Mouse (Mus musculus): ENCODE measurements around the gene Prpf4b.
A peak's percentile ranks its signal among the peaks of the same experiment; 100 is the strongest.
"Not testable (repeated sequence)": the region's sequence is repeated elsewhere in the genome, so short reads cannot be mapped to it uniquely, and the experiment has no call there.

The Prpf4b gene

GRCm38 (mm10) chr13:34934931-34935644, 60.0 kb downstream of the Prpf4b start:
- peak; percentile 9 for DNase-seq (ENCODE audit: low read depth, low spot score)

DNA sequence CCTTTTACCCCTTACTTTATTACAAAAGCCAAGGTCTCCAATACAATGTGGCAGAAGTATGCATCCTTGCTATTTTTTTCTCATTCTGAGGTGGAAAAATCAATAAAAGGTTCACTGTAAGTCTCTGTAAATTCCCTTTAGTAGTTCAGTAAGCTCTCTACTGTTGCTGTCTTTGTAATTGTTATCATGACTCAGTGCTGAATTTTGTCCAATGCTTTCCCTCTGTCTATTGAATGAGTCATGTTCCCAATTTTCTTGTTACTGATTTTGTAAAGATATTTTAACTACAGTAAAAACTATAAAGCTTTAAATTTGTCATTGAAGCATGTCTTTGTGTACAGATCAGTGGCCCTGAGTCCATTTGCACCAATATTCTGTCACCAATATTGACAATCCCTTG, 67.3 kb downstream of the Prpf4b start:
- peak; percentile 27 for DNase-seq (ENCODE audit: low read depth, low spot score)

GRCm38 (mm10) chr13:34951437-34951836, 76.3 kb downstream of the Prpf4b start:
- DNase-seq (ENCODE audit: low read depth, low spot score), result not testable (repeated sequence)

Data from telencephalon, adult 2 months (tissue).